Mouse (Mus musculus) layer of hippocampus, postnatal 14 days (tissue): ENCODE measurements around the gene Dync2h1. TPM values are rescaled to one million over a fixed set of nuclear protein-coding genes. Genes with fewer than 3 reads are reported as not detected.

Experiments
- total RNA-seq, 2 experiments: library from RNA; stranded (reverse); gene quantifications; 2 replicates each; pipeline ENCODE4 v1.2.3; 2021

Gene Dync2h1
- total RNA-seq, 2 experiments from 2014 or later: 25.8 to 28.0 TPM

Other genes with a start within 250 kb of the Dync2h1 start
- 10 to 100 TPM; 77.2 to 86.4 TPM for gene Dcun1d5, start 74 bp upstream of the Dync2h1 start, total RNA-seq
- gene Mmp13, start 88.1 kb upstream of the Dync2h1 start, total RNA-seq: not detected
- gene Mmp12, start 159.9 kb upstream of the Dync2h1 start, total RNA-seq: not detected
- gene Mmp1b, start 203.6 kb upstream of the Dync2h1 start, total RNA-seq: not detected